Mouse (Mus musculus): ENCODE measurements around the gene Rmnd1.

Gene Rmnd1

DNA sequence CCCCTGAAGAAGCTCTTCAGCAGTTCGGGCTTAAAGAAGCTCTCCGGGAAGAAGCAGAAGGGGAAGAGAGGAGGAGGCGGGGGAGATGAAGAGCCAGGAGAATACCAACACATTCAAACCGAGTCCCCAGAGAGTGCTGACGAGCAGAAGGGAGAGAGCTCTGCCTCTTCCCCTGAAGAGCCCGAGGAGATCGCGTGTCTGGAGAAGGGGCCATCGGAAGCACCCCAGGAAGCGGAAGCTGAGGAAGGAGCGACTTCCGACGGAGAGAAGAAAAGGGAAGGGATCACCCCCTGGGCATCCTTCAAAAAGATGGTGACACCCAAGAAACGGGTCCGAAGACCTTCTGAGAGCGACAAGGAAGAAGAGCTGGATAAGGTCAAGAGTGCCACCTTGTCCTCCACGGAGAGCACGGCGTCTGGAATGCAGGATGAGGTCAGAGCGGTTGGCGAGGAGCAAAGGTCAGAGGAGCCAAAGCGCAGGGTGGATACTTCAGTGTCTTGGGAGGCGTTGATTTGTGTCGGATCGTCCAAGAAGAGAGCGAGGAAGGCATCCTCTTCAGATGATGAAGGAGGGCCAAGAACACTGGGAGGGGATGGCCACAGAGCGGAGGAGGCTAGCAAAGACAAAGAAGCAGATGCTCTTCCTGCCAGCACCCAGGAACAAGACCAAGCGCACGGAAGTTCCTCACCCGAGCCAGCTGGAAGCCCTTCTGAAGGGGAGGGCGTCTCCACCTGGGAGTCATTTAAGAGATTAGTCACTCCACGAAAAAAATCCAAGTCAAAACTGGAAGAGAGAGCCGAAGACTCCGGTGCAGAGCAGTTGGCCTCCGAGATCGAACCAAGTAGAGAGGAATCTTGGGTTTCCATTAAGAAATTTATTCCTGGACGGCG is 77.6 kb downstream of the Rmnd1 start:
- no peak for DNase-seq (ENCODE audit: low spot score)
